Mouse (Mus musculus) lung, adult 2 months (tissue): Measurements from ENCODE around the gene Pla2g2c.

Experiments used
- CTCF ChIP-seq: fragments of 200-500 bp; IDR thresholded peaks from 2 replicates; pipeline ENCODE4 v1.5.1; 2011; ENCODE audit warnings: mild to moderate bottlenecking, low read length, control low read depth; ENCODE audit not compliant: insufficient read depth
- POLR2A ChIP-seq: fragments of 200-500 bp; IDR thresholded peaks from 2 replicates; pipeline ENCODE4 v1.6.1; 2011; ENCODE audit warnings: low read depth, mild to moderate bottlenecking, control low read depth, low read length, borderline replicate concordance; ENCODE audit errors: extremely low read depth

DNA sequence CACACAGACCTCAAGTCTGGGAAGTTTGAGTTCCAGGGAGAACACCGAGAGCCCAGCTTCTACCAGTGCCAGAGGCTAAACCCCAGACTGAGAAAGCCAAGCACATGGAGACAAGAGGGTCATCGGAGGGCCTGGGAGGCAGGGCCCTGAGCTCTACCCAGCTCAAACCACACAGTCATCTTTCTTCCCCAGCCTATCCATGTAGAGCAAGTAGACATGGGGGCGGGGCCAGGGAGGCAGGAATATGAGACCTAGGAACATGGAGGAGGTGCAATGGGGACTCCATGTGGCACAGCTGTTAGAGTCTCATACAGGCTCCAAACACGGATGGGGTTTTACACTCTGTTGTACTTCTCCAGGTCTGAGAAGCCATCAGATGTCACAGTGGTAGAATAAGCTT lies 21.3 kb downstream of the Pla2g2c start:
- no peak for TF ChIP-seq POLR2A
- TF ChIP-seq CTCF, result no peak
